Mouse (Mus musculus): ENCODE data around the gene Ncam1. TPM values are rescaled to one million over a fixed set of nuclear protein-coding genes. Genes with fewer than 3 reads are reported as not detected.

Ncam1 gene
- polyA plus RNA-seq, 1 experiment from 2014 or later: 2.0 TPM

GRCm38 (mm10) chr9:49623934-49624505 lies 174.7 kb downstream of the Ncam1 start:
- TF ChIP-seq CTCF (IDR thresholded peaks at IDR 0.05; ENCODE audit: low read depth) (no peak), EP300 (IDR thresholded peaks at IDR 0.05; ENCODE audit: low read depth) (no peak)
- H3K4me2 ChIP-seq (ENCODE audit: low read depth, low read length): no peak overlapping the region
- H3K4me3 ChIP-seq (ENCODE audit: low read depth, low read length): no peak overlapping the region
- ATAC-seq (no peak), DNase-seq (no peak)
- no peak overlapping the region for H3K27ac ChIP-seq (ENCODE audit: low read depth)
- 49% methylated on average over 3 of the region's 3 CpGs for WGBS (ENCODE audit: insufficient replicate concordance)
- H3K9ac ChIP-seq (replicated peaks): no peak overlapping the region
- H3K27me3 ChIP-seq (ENCODE audit: insufficient read depth, low read length): no peaks in the 10 kb centered on the region
- H3K36me3 ChIP-seq (replicated peaks; ENCODE audit: insufficient read depth, low read length): no peaks in the 10 kb centered on the region
- H3K9me3 ChIP-seq (ENCODE audit: low read length): no peaks in the 10 kb centered on the region
- no peaks in the 10 kb centered on the region for H3K4me1 ChIP-seq (ENCODE audit: insufficient read depth)

DNA sequence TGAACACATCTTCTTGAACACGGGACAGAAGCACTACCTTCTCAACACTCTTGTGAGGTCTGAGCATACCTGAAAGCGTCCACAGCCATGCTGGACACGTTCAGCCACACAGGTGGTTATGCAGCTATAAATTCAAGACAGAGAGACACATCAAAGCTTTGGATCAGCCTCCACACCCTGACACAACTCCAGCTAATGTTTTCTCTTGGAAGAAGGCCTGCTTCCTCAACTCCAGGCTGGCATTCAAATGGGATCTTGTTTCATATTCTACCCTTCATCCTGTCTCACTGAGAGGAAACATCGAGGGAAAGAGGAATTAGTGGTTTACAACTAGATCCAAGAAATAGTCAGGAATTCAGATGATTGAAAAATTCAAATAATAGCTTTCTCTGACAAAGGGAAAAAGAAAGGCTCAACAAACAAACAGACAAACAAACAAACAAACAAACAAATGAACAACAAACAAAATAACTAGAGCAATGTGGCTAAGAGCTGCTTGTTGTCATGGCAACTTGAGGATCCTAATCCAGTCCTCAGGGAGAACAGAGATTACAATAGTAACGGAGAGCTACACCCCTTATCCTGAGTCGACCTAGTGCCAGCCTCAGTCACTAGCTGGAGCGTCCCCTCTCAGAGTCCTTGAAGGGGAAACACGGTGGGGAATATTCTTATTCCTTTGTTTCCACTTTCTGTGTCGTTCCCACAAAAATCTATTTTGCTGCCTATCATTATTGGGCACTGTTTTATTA lies 175.6 kb downstream of the Ncam1 start:
- no peak overlapping the region for H3K4me2 ChIP-seq (ENCODE audit: low read depth, low read length)
- no peak overlapping the region for H3K4me3 ChIP-seq (ENCODE audit: low read depth, low read length)
- ATAC-seq (no peak), DNase-seq (no peak)
- 58% methylated on average over 9 of the region's 9 CpGs for WGBS (ENCODE audit: insufficient replicate concordance)
- H3K4me1 ChIP-seq (ENCODE audit: insufficient read depth): no peaks in the 10 kb centered on the region
- no peaks in the 10 kb centered on the region for H3K9me3 ChIP-seq (ENCODE audit: low read length)
- no peaks in the 10 kb centered on the region for H3K27me3 ChIP-seq (ENCODE audit: insufficient read depth, low read length)
- no peak for TF ChIP-seq EP300 (IDR thresholded peaks at IDR 0.05; ENCODE audit: low read depth)
- no peak for TF ChIP-seq CTCF (IDR thresholded peaks at IDR 0.05; ENCODE audit: low read depth)
- no peak overlapping the region for H3K27ac ChIP-seq (ENCODE audit: low read depth)
- H3K36me3 ChIP-seq (replicated peaks; ENCODE audit: insufficient read depth, low read length): no peaks in the 10 kb centered on the region
- H3K9ac ChIP-seq (replicated peaks): no peak overlapping the region

GRCm38 (mm10) chr9:49621691-49622090 lies 177.0 kb downstream of the Ncam1 start:
- ATAC-seq (no peak), DNase-seq (no peak)
- no peaks in the 10 kb centered on the region for H3K9me3 ChIP-seq (ENCODE audit: low read length)
- no peak overlapping the region for H3K4me2 ChIP-seq (ENCODE audit: low read depth, low read length)
- no peaks in the 10 kb centered on the region for H3K36me3 ChIP-seq (replicated peaks; ENCODE audit: insufficient read depth, low read length)
- WGBS (ENCODE audit: insufficient replicate concordance): 82% methylated on average over 11 of the region's 11 CpGs
- no peaks in the 10 kb centered on the region for H3K4me1 ChIP-seq (ENCODE audit: insufficient read depth)
- H3K27me3 ChIP-seq (ENCODE audit: insufficient read depth, low read length): no peaks in the 10 kb centered on the region
- no peak overlapping the region for H3K27ac ChIP-seq (ENCODE audit: low read depth)
- TF ChIP-seq CTCF (IDR thresholded peaks at IDR 0.05; ENCODE audit: low read depth) (no peak), EP300 (IDR thresholded peaks at IDR 0.05; ENCODE audit: low read depth) (no peak)
- H3K9ac ChIP-seq (replicated peaks): no peak overlapping the region
- no peak overlapping the region for H3K4me3 ChIP-seq (ENCODE audit: low read depth, low read length)

- Histone ChIP-seq H3K4me1 (ENCODE audit: insufficient read depth) (no peaks in the 10 kb centered on the region), H3K9me3 (ENCODE audit: low read length) (no peaks in the 10 kb centered on the region), H3K27me3 (ENCODE audit: insufficient read depth, low read length) (no peaks in the 10 kb centered on the region), H3K27ac (ENCODE audit: low read depth) (no peak overlapping the region), H3K4me2 (ENCODE audit: low read depth, low read length) (no peak overlapping the region), H3K4me3 (ENCODE audit: low read depth, low read length) (no peak overlapping the region), H3K9ac (replicated peaks) (no peak overlapping the region), H3K36me3 (replicated peaks; ENCODE audit: insufficient read depth, low read length) (no peaks in the 10 kb centered on the region)
- 81% methylated on average over 9 of the region's 9 CpGs for WGBS (ENCODE audit: insufficient replicate concordance)
- TF ChIP-seq EP300 (IDR thresholded peaks at IDR 0.05; ENCODE audit: low read depth) (no peak), CTCF (IDR thresholded peaks at IDR 0.05; ENCODE audit: low read depth) (no peak)
- DNase-seq (no peak), ATAC-seq (no peak)
These were observed 179.9 kb downstream of the Ncam1 start for GRCm38 (mm10) chr9:49618699-49619392.

DNA sequence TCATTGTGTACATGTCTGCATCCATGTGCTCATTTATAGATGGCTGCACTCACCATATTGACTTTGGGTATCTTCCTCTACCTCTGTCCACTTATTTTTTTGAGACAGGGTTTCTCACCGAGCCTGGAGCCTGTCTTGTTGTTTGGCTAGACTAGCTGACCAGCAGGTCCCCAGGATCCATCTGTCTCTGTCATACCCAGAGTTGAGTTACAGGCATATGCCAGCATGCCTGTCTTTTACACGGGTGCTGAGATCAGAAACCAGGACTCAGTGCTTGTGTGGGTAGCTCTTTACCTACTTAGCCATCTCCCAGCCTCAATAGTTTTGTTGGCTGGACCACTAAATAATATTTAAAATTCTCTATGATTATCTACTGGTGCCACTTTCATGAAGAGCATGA lies 180.5 kb downstream of the Ncam1 start:
- TF ChIP-seq EP300 (IDR thresholded peaks at IDR 0.05; ENCODE audit: low read depth): no peak
- no peak for TF ChIP-seq CTCF (IDR thresholded peaks at IDR 0.05; ENCODE audit: low read depth)
- ATAC-seq: no peak
- Histone ChIP-seq H3K36me3 (replicated peaks; ENCODE audit: insufficient read depth, low read length) (no peaks in the 10 kb centered on the region), H3K4me1 (ENCODE audit: insufficient read depth) (no peaks in the 10 kb centered on the region), H3K4me2 (ENCODE audit: low read depth, low read length) (no peak overlapping the region), H3K4me3 (ENCODE audit: low read depth, low read length) (no peak overlapping the region), H3K9me3 (ENCODE audit: low read length) (no peaks in the 10 kb centered on the region), H3K27ac (ENCODE audit: low read depth) (no peak overlapping the region), H3K9ac (replicated peaks) (no peak overlapping the region), H3K27me3 (ENCODE audit: insufficient read depth, low read length) (no peaks in the 10 kb centered on the region)
- 70% methylated on average over 2 of the region's 2 CpGs for WGBS (ENCODE audit: insufficient replicate concordance)
- no peak for DNase-seq

DNA sequence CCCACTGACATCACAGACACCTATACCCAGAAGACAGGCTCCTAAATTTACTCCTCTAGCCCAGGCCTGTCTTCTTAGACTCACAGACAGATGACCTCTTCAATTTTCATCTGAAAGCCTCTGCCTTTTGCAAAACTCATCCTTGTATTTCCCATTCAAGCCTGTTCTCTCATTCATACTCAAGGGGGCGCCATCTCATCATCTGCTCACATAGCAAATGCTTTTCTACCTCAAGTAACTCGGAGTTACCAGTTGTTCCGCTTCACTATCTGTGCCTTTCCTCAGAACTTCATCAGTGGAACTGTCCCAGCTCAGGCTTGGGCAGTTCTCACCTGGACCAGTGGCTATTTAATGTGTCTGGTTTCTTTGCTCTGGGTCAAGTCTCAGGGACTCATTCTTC lies 181.5 kb downstream of the Ncam1 start:
- DNase-seq (no peak), ATAC-seq (no peak)
- 17% methylated on average over 3 of the region's 3 CpGs for WGBS (ENCODE audit: insufficient replicate concordance)
- TF ChIP-seq EP300 (IDR thresholded peaks at IDR 0.05; ENCODE audit: low read depth) (no peak), CTCF (IDR thresholded peaks at IDR 0.05; ENCODE audit: low read depth) (peak; percentile 66)
- no peaks in the 10 kb centered on the region for H3K36me3 ChIP-seq (replicated peaks; ENCODE audit: insufficient read depth, low read length)
- H3K4me1 ChIP-seq (ENCODE audit: insufficient read depth): no peaks in the 10 kb centered on the region
- no peak overlapping the region for H3K4me3 ChIP-seq (ENCODE audit: low read depth, low read length)
- no peak overlapping the region for H3K9ac ChIP-seq (replicated peaks)
- H3K27ac ChIP-seq (ENCODE audit: low read depth): no peak overlapping the region
- no peaks in the 10 kb centered on the region for H3K9me3 ChIP-seq (ENCODE audit: low read length)
- no peaks in the 10 kb centered on the region for H3K27me3 ChIP-seq (ENCODE audit: insufficient read depth, low read length)
- no peak overlapping the region for H3K4me2 ChIP-seq (ENCODE audit: low read depth, low read length)

Data from liver, postnatal 0 days (tissue).